Mouse (Mus musculus) heart, embryonic 15.5 days (tissue): ENCODE data around the gene Atp10b. TPM values are rescaled to one million over a fixed set of nuclear protein-coding genes. Genes with fewer than 3 reads are reported as not detected.

Experiments
- ATAC-seq: fragments of 200-750 bp; cut with Nextera tagmentation; replicated peaks from 2 replicates; pipeline ENCODE4 v1.8.0; 2017; ENCODE audit warnings: low read depth, moderate TSS enrichment; ENCODE audit not compliant: insufficient number of reproducible peaks, insufficient read depth, low FRiP score
- H3K27ac ChIP-seq: fragments of 300-500 bp; sonication (generic); 2 replicates; pipeline ENCODE4 v1.5.1; 2015; ENCODE audit warnings: mild to moderate bottlenecking, inconsistent platforms
- H3K27me3 ChIP-seq: fragments of 300-500 bp; sonication (generic); 2 replicates; pipeline ENCODE4 v1.6.1; 2015; ENCODE audit warnings: inconsistent platforms
- H3K36me3 ChIP-seq: fragments of 300-500 bp; sonication (generic); 2 replicates; pipeline ENCODE4 v1.6.1; 2015; ENCODE audit warnings: mild to moderate bottlenecking, inconsistent platforms
- H3K4me1 ChIP-seq: fragments of 300-500 bp; sonication (generic); replicated peaks from 2 replicates; pipeline ENCODE4 v1.6.1; 2015; ENCODE audit warnings: inconsistent platforms
- H3K4me2 ChIP-seq: fragments of 300-500 bp; sonication (generic); 2 replicates; pipeline ENCODE4 v1.6.1; 2015; ENCODE audit warnings: inconsistent platforms, mild to moderate bottlenecking, moderate library complexity
- H3K4me3 ChIP-seq: fragments of 300-500 bp; sonication (generic); 2 replicates; pipeline ENCODE4 v1.5.1; 2015; ENCODE audit warnings: mild to moderate bottlenecking, inconsistent platforms
- H3K9ac ChIP-seq: fragments of 300-500 bp; sonication (generic); 2 replicates; pipeline ENCODE4 v1.6.1; 2015; ENCODE audit warnings: mild to moderate bottlenecking, inconsistent platforms
- H3K9me3 ChIP-seq: fragments of 300-500 bp; sonication (generic); replicated peaks from 2 replicates; pipeline ENCODE4 v1.6.1; 2016; ENCODE audit warnings: inconsistent platforms
- WGBS: fragments of 180-500 bp; shearing (Covaris S2); methylation state at CpG from one replicate; pipeline ENCODE4 v1.1.7; 2015; ENCODE audit warnings: mixed read lengths; 5-methylcytosine and 5-hydroxymethylcytosine counted together
- polyA plus RNA-seq: library from polyadenylated mRNA; unstranded; fragments of >200 nt; fragmentation: Nextera tagmentation; extraction: Ambion mirVana; gene quantifications from 2 replicates; pipeline ENCODE4 v1.2.1, GENCODE M21; 2015

The Atp10b gene
- polyA plus RNA-seq, 1 experiment from 2014 or later, result not detected

- WGBS, result 55% methylated on average over 7 of the region's 7 CpGs
- H3K27ac ChIP-seq, result no peak overlapping the region
- ATAC-seq, result no peak
- H3K27me3 ChIP-seq, result no peaks in the 10 kb centered on the region
- H3K36me3 ChIP-seq, result no peaks in the 10 kb centered on the region
- H3K4me2 ChIP-seq, result no peak overlapping the region
- H3K9me3 ChIP-seq, result no peaks in the 10 kb centered on the region
- H3K9ac ChIP-seq, result no peak overlapping the region
- H3K4me1 ChIP-seq, result peaks cover 8% of the 10 kb centered on the region
- no peak overlapping the region for H3K4me3 ChIP-seq
Observed at GRCm38 (mm10) chr11:43257781-43258180, 108.1 kb downstream of the Atp10b start.

- Histone ChIP-seq H3K4me2 (no peak overlapping the region), H3K36me3 (no peaks in the 10 kb centered on the region), H3K4me1 (no peaks in the 10 kb centered on the region), H3K9ac (no peak overlapping the region), H3K27ac (no peak overlapping the region), H3K4me3 (no peak overlapping the region), H3K27me3 (no peaks in the 10 kb centered on the region), H3K9me3 (no peaks in the 10 kb centered on the region)
- WGBS, result 43% methylated on average over 3 of the region's 3 CpGs
- no peak for ATAC-seq
Observed at GRCm38 (mm10) chr11:43263548-43264218, 114.0 kb downstream of the Atp10b start.

GRCm38 (mm10) chr11:43267505-43267904 lies 117.8 kb downstream of the Atp10b start:
- Histone ChIP-seq H3K4me1 (no peaks in the 10 kb centered on the region), H3K27ac (no peak overlapping the region), H3K4me3 (no peak overlapping the region), H3K36me3 (no peaks in the 10 kb centered on the region), H3K27me3 (no peaks in the 10 kb centered on the region), H3K9me3 (no peaks in the 10 kb centered on the region), H3K9ac (no peak overlapping the region), H3K4me2 (no peak overlapping the region)
- no peak for ATAC-seq
- WGBS, result 79% methylated on average over 3 of the region's 3 CpGs

- WGBS, result 80% methylated on average over 6 of the region's 6 CpGs
- ATAC-seq, result no peak
- Histone ChIP-seq H3K4me3 (no peak overlapping the region), H3K4me2 (no peak overlapping the region), H3K4me1 (no peaks in the 10 kb centered on the region), H3K27ac (no peak overlapping the region), H3K27me3 (no peaks in the 10 kb centered on the region), H3K9ac (no peak overlapping the region), H3K9me3 (no peaks in the 10 kb centered on the region), H3K36me3 (no peaks in the 10 kb centered on the region)
Observed at GRCm38 (mm10) chr11:43269503-43270255, 120.0 kb downstream of the Atp10b start.

- no peak overlapping the region for H3K9ac ChIP-seq
- H3K4me1 ChIP-seq, result no peaks in the 10 kb centered on the region
- no peaks in the 10 kb centered on the region for H3K9me3 ChIP-seq
- no peaks in the 10 kb centered on the region for H3K27me3 ChIP-seq
- H3K36me3 ChIP-seq, result no peaks in the 10 kb centered on the region
- no peak overlapping the region for H3K4me2 ChIP-seq
- WGBS, result 78% methylated on average over 10 of the region's 10 CpGs
- H3K27ac ChIP-seq, result no peak overlapping the region
- no peak for ATAC-seq
- H3K4me3 ChIP-seq, result no peak overlapping the region
Observed at GRCm38 (mm10) chr11:43270256-43270806, 120.7 kb downstream of the Atp10b start.

- H3K27me3 ChIP-seq, result no peaks in the 10 kb centered on the region
- no peak overlapping the region for H3K4me2 ChIP-seq
- ATAC-seq, result no peak
- no peak overlapping the region for H3K9ac ChIP-seq
- no peaks in the 10 kb centered on the region for H3K36me3 ChIP-seq
- no peak overlapping the region for H3K4me3 ChIP-seq
- no peak overlapping the region for H3K27ac ChIP-seq
- no peaks in the 10 kb centered on the region for H3K9me3 ChIP-seq
- no peaks in the 10 kb centered on the region for H3K4me1 ChIP-seq
Observed at GRCm38 (mm10) chr11:43273896-43274295, 124.2 kb downstream of the Atp10b start.

GRCm38 (mm10) chr11:43297584-43297983 lies 147.9 kb downstream of the Atp10b start:
- H3K4me1 ChIP-seq, result no peaks in the 10 kb centered on the region
- WGBS, result 57% methylated on average over 6 of the region's 6 CpGs
- no peak overlapping the region for H3K4me3 ChIP-seq
- no peak overlapping the region for H3K9ac ChIP-seq
- H3K27ac ChIP-seq, result no peak overlapping the region
- H3K4me2 ChIP-seq, result no peak overlapping the region
- no peak for ATAC-seq
- H3K27me3 ChIP-seq, result no peaks in the 10 kb centered on the region
- H3K36me3 ChIP-seq, result no peaks in the 10 kb centered on the region
- H3K9me3 ChIP-seq, result no peaks in the 10 kb centered on the region

GRCm38 (mm10) chr11:43311000-43311399 lies 161.3 kb downstream of the Atp10b start:
- WGBS, result 41% methylated on average over 1 of the region's 1 CpGs
- H3K4me1 ChIP-seq, result no peaks in the 10 kb centered on the region
- H3K9ac ChIP-seq, result no peak overlapping the region
- H3K4me3 ChIP-seq, result no peak overlapping the region
- no peaks in the 10 kb centered on the region for H3K9me3 ChIP-seq
- H3K4me2 ChIP-seq, result no peak overlapping the region
- no peak overlapping the region for H3K27ac ChIP-seq
- ATAC-seq, result no peak
- no peaks in the 10 kb centered on the region for H3K36me3 ChIP-seq
- no peaks in the 10 kb centered on the region for H3K27me3 ChIP-seq

Other genes with a start within 250 kb of the Atp10b start
- gene Gm9972, start 114.1 kb upstream of the Atp10b start, polyA plus RNA-seq, result not detected in 2 replicates